Mouse (Mus musculus): ENCODE measurements at regions not wholly inside any gene's neighbourhood (a gene's known extent, or its start where the extent isn't known, plus 50 kb on each side); places are given as distances from the start of the nearest gene placed in this dataset.

DNA sequence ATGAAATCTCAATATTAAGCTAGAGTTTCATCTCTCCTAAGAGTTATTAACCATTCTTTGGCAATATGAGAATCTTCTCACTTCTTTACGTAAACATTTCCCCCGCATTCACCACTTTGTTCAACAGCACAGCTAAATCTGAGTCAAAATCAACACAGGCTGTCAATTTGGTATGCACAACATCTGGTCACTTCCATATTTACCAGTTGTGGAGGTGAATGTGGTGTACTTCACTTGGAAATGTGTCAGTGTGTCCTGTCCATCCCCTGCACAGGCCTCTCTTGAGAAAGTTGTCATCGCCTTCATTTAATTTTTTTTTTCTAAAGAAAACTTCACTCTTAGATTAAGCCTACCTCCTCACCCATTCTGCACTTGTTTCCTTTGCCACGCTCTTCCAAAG, 550.4 kb downstream of the Otol1 start:
- Histone ChIP-seq H3K9ac (replicated peaks; ENCODE audit: low read length) (no peak overlapping the region), H3K9me3 (ENCODE audit: low read length) (no peaks in the 10 kb centered on the region), H3K27me3 (ENCODE audit: insufficient read depth, low read length) (no peaks in the 10 kb centered on the region), H3K4me2 (replicated peaks; ENCODE audit: low read depth, low read length) (no peak overlapping the region), H3K27ac (ENCODE audit: low read length) (no peak overlapping the region), H3K4me3 (ENCODE audit: low read length) (no peak overlapping the region), H3K36me3 (ENCODE audit: insufficient read depth, low read length) (no peaks in the 10 kb centered on the region), H3K4me1 (ENCODE audit: insufficient read depth, low read length) (no peaks in the 10 kb centered on the region)
- no peak for ATAC-seq (ENCODE audit: low FRiP score, low TSS enrichment)
- WGBS: 75% methylated on average over 4 of the region's 4 CpGs

DNA sequence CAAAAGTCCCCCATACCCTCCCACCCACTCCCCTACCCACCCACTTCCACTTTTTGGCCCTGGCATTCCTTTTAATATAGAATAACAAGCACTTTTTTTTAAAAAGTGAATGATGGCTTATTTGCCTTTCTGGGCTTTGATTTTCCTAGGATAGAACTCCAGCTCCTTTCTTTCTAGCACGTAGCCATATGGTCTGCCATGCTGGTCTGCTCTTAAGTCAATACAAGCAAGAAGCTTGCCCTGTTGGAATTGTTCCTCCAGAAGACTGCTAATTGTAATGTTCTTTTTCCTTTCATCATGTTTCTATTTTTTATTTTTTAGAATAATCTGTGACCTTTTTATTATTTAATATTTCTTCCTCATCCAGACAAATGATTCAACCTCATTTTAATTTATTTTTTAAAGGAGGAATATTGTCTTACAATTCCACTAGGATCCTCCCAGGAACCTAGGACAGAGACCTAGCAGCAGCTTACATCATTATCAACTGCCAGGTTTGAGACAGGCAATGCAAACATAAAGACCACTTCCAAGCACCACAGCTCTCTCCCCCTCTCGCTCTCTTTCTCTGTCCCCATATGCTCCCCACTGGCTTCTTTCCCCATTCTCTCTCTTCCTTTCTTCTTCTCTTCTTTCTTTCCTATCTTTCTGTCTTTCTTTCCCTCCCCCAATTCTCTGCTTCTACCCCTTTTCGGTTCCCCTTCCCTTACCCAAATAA, 558.9 kb downstream of the Otol1 start:
- no peak overlapping the region for H3K4me2 ChIP-seq (replicated peaks; ENCODE audit: low read depth, low read length)
- WGBS: 66% methylated on average over 3 of the region's 3 CpGs
- no peaks in the 10 kb centered on the region for H3K27me3 ChIP-seq (ENCODE audit: insufficient read depth, low read length)
- H3K9ac ChIP-seq (replicated peaks; ENCODE audit: low read length): no peak overlapping the region
- H3K4me1 ChIP-seq (ENCODE audit: insufficient read depth, low read length): no peaks in the 10 kb centered on the region
- H3K27ac ChIP-seq (ENCODE audit: low read length): no peak overlapping the region
- H3K9me3 ChIP-seq (ENCODE audit: low read length): no peaks in the 10 kb centered on the region
- no peak overlapping the region for H3K4me3 ChIP-seq (ENCODE audit: low read length)
- H3K36me3 ChIP-seq (ENCODE audit: insufficient read depth, low read length): no peaks in the 10 kb centered on the region
- ATAC-seq (ENCODE audit: low FRiP score, low TSS enrichment): no peak

DNA sequence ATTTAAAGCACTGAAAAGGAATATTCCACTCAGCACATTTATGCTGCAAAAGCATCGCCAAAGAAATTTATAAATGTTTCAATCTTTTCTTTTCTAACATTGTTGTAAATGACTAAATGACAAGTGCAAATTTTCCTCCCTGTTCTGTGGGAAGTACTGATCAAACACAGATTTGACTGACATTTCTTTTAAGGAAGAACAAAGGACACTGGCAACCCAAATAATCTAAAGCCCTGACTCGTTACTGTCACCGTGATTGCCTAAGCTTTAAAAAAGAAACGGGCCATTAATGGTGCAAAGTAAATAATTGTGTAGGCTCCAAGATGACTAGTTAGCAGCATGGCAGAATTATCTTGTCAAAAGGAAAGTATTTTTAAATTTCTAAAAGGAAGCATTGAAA, 587.4 kb downstream of the Otol1 start:
- no peaks in the 10 kb centered on the region for H3K9me3 ChIP-seq (ENCODE audit: low read length)
- no peak overlapping the region for H3K27ac ChIP-seq (ENCODE audit: low read length)
- no peak overlapping the region for H3K9ac ChIP-seq (replicated peaks; ENCODE audit: low read length)
- no peak overlapping the region for H3K4me2 ChIP-seq (replicated peaks; ENCODE audit: low read depth, low read length)
- no peaks in the 10 kb centered on the region for H3K27me3 ChIP-seq (ENCODE audit: insufficient read depth, low read length)
- 53% methylated on average over 4 of the region's 4 CpGs for WGBS
- no peak overlapping the region for H3K4me3 ChIP-seq (ENCODE audit: low read length)
- ATAC-seq (ENCODE audit: low FRiP score, low TSS enrichment): no peak
- no peaks in the 10 kb centered on the region for H3K4me1 ChIP-seq (ENCODE audit: insufficient read depth, low read length)
- H3K36me3 ChIP-seq (ENCODE audit: insufficient read depth, low read length): no peaks in the 10 kb centered on the region

All from kidney, embryonic 16.5 days (tissue).